Mouse (Mus musculus): ENCODE results near the gene Babam2.

GRCm38 (mm10) chr5:31839973-31840372, 142.5 kb downstream of the Babam2 start:
- TF ChIP-seq EP300 (IDR thresholded peaks at IDR 0.05; ENCODE audit: low read depth) (no peak), CTCF (IDR thresholded peaks at IDR 0.05; ENCODE audit: low read depth) (no peak)
